Mouse (Mus musculus) naive thymus-derived CD4-positive, alpha-beta T cell, adult 5 months (primary cell): ENCODE results near the gene Myf5. TPM values are rescaled to one million over a fixed set of nuclear protein-coding genes. Genes with fewer than 3 reads are reported as not detected.

Experiments
- polyA plus RNA-seq: library from polyadenylated mRNA; unstranded; fragments of 100-300 nt; shearing (Covaris generic); gene quantifications from one replicate; pipeline ENCODE4 v1.2.1, GENCODE M21; 2017

The Myf5 gene
- polyA plus RNA-seq: not detected

GRCm38 (mm10) chr10:107485870-107486269 is at the start of gene Myf5:
Gene Myf5, minus strand, starts transcription at chr10:107486134.

GRCm38 (mm10) chr10:107494568-107494967 is 8.6 kb upstream of the Myf5 start, which contains the start of gene Myf6:
Gene Myf6, minus strand, starts transcription at chr10:107494737.

Other genes starting within 250 kb of the Myf5 start
- gene Lin7a, start 214.4 kb downstream of the Myf5 start, polyA plus RNA-seq: not detected
- gene Myf6, start 8.6 kb upstream of the Myf5 start, polyA plus RNA-seq: not detected
- not detected for gene Ptprq, start 233.9 kb upstream of the Myf5 start, polyA plus RNA-seq